Mouse (Mus musculus): ENCODE results near the gene 6030408B16Rik.

DNA sequence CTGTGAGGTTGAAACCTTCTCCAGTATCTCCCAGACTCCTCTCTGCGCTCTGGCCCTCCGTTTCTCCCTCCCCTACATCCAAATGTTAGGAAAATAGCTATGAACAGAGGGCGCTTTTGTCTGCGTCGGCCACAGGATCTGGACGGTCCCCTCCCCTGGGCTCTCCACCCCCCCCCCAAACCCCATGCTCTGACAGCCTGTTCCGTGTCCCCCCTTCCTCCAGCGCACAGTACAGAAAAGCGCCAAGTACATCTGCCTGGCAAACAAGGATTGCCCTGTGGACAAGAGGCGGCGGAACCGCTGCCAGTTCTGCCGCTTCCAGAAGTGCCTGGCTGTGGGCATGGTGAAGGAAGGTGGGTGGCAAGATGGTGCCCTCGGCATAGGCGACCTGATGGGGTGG, 21.5 kb upstream of the 6030408B16Rik start:
- TF ChIP-seq CTCF (IDR thresholded peaks at IDR 0.05; ENCODE audit: control insufficient read depth, insufficient read depth, insufficient read length) (no peak), MAX (IDR thresholded peaks at IDR 0.05) (no peak), CEBPB (IDR thresholded peaks at IDR 0.05; ENCODE audit: low read depth) (no peak)

All from C2C12 (cell line).